Mouse (Mus musculus) adrenal gland, postnatal 10 days (tissue): ENCODE data around the gene Cdc26. TPM values are rescaled to one million over a fixed set of nuclear protein-coding genes. Genes with fewer than 3 reads are reported as not detected.

Source experiments
- DNase-seq: peaks from one replicate; pipeline ENCODE4 v3.0.0; 2021; ENCODE audit warnings: mixed read lengths
- total RNA-seq, 2 experiments: library from RNA; stranded (reverse); gene quantifications; 2 replicates each; pipeline ENCODE4 v1.2.3; 2021

Gene Cdc26
- total RNA-seq, 2 experiments from 2014 or later = 60.0 to 70.8 TPM

GRCm38 (mm10) chr4:62406133-62406532 is 2.3 kb downstream of the Cdc26 start:
- no peak for DNase-seq

GRCm38 (mm10) chr4:62398956-62399355 is 9.5 kb downstream of the Cdc26 start:
- DNase-seq = peak; percentile 46

GRCm38 (mm10) chr4:62397616-62398365 is 10.7 kb downstream of the Cdc26 start:
- no peak for DNase-seq

- DNase-seq = peak; percentile 43
Measured at GRCm38 (mm10) chr4:62395806-62396205, 12.6 kb downstream of the Cdc26 start.

GRCm38 (mm10) chr4:62393459-62393858 is 15.0 kb downstream of the Cdc26 start:
- DNase-seq = no peak

GRCm38 (mm10) chr4:62391892-62392291 is 16.6 kb downstream of the Cdc26 start:
- DNase-seq = no peak

- no peak for DNase-seq
Measured at GRCm38 (mm10) chr4:62389592-62390512, 18.6 kb downstream of the Cdc26 start.

GRCm38 (mm10) chr4:62385439-62385838 is 23.0 kb downstream of the Cdc26 start:
- DNase-seq = no peak

GRCm38 (mm10) chr4:62384159-62384558 is 24.3 kb downstream of the Cdc26 start:
- DNase-seq = no peak

GRCm38 (mm10) chr4:62383752-62384151 is 24.7 kb downstream of the Cdc26 start:
- no peak for DNase-seq

- DNase-seq = no peak
Measured at GRCm38 (mm10) chr4:62383207-62383606, 25.2 kb downstream of the Cdc26 start.

GRCm38 (mm10) chr4:62379724-62380381 is 28.6 kb downstream of the Cdc26 start:
- no peak for DNase-seq

- DNase-seq = no peak
Measured at GRCm38 (mm10) chr4:62376123-62376522, 32.3 kb downstream of the Cdc26 start.

- no peak for DNase-seq
Measured at GRCm38 (mm10) chr4:62374342-62374741, 34.1 kb downstream of the Cdc26 start.

- DNase-seq = no peak
Measured at GRCm38 (mm10) chr4:62373668-62374067, 34.8 kb downstream of the Cdc26 start.

GRCm38 (mm10) chr4:62372818-62373520 is 35.5 kb downstream of the Cdc26 start:
- DNase-seq = peak; percentile 28

GRCm38 (mm10) chr4:62372410-62372809 is 36.0 kb downstream of the Cdc26 start:
- DNase-seq = no peak

GRCm38 (mm10) chr4:62369091-62369490 is 39.4 kb downstream of the Cdc26 start:
- no peak for DNase-seq

GRCm38 (mm10) chr4:62367586-62367985 is 40.9 kb downstream of the Cdc26 start:
- DNase-seq = no peak

GRCm38 (mm10) chr4:62366291-62366690 is 42.2 kb downstream of the Cdc26 start:
- no peak for DNase-seq

- DNase-seq = no peak
Measured at GRCm38 (mm10) chr4:62364299-62364698, 44.1 kb downstream of the Cdc26 start.

GRCm38 (mm10) chr4:62362437-62362836 is 46.0 kb downstream of the Cdc26 start:
- DNase-seq = no peak
